Mouse (Mus musculus): ENCODE results near the gene Bcl7b.

- TF ChIP-seq ZNF384 (IDR thresholded peaks at IDR 0.05; ENCODE audit: low read depth, low read length) (no peak), MAFK (IDR thresholded peaks at IDR 0.05; ENCODE audit: insufficient read depth, low read depth, low read length) (no peak)
Measured at GRCm38 (mm10) chr5:135171688-135172220, 3.7 kb downstream of the Bcl7b start.

Measured in ES-E14 (cell line).